Mouse (Mus musculus) gastrocnemius, adult 8-10 months (tissue): ENCODE data around the gene Bag5. TPM values are rescaled to one million over a fixed set of nuclear protein-coding genes. Genes with fewer than 3 reads are reported as not detected.
"Not testable (repeated sequence)": the region's sequence is repeated elsewhere in the genome, so short reads cannot be mapped to it uniquely, and the experiment has no call there.

ENCODE experiments used
- DNase-seq, 2 experiments: peaks; one replicate each; pipeline ENCODE4 v3.0.0; 2022; ENCODE audit warnings: low spot score in 2 of 2
- total RNA-seq, 4 experiments: library from RNA; stranded (reverse); gene quantifications; 2 replicates each; pipeline ENCODE4 v1.2.4; 2022

Gene Bag5
- total RNA-seq, 4 experiments from 2014 or later, result 11.4 to 19.6 (median 16.3) TPM

GRCm38 (mm10) chr12:111675797-111676580, 37.1 kb downstream of the Bag5 start:
- no peak for DNase-seq

- no peak for DNase-seq
Observed at GRCm38 (mm10) chr12:111674850-111675486, 38.1 kb downstream of the Bag5 start.

- DNase-seq, result no peak
Observed at GRCm38 (mm10) chr12:111672581-111672980, 40.5 kb downstream of the Bag5 start.

- DNase-seq, result peak in 1 of 2 experiments; percentile 60
Observed at GRCm38 (mm10) chr12:111672176-111672575, 40.9 kb downstream of the Bag5 start, which contains the start of gene Ckb. Gene Ckb, minus strand, starts transcription at chr12:111672338.

GRCm38 (mm10) chr12:111671431-111671902, 41.6 kb downstream of the Bag5 start:
- no peak for DNase-seq

- no peak for DNase-seq
Observed at GRCm38 (mm10) chr12:111670976-111671375, 42.1 kb downstream of the Bag5 start.

- DNase-seq, result no peak
Observed at GRCm38 (mm10) chr12:111670371-111670971, 42.6 kb downstream of the Bag5 start.

- DNase-seq, result no peak
Observed at GRCm38 (mm10) chr12:111669961-111670360, 43.1 kb downstream of the Bag5 start.

GRCm38 (mm10) chr12:111669000-111669788, 43.9 kb downstream of the Bag5 start:
- DNase-seq, result no peak

GRCm38 (mm10) chr12:111668457-111668912, 44.6 kb downstream of the Bag5 start:
- DNase-seq, result peak; percentile 93 to 95

GRCm38 (mm10) chr12:111667421-111667820, 45.6 kb downstream of the Bag5 start:
- no peak for DNase-seq

- no peak for DNase-seq
Observed at GRCm38 (mm10) chr12:111666380-111666779, 46.7 kb downstream of the Bag5 start.

GRCm38 (mm10) chr12:111665041-111665880, 47.8 kb downstream of the Bag5 start:
- no peak for DNase-seq

- no peak for DNase-seq
Observed at GRCm38 (mm10) chr12:111664144-111664634, 48.9 kb downstream of the Bag5 start.

- DNase-seq, result no peak
Observed at GRCm38 (mm10) chr12:111663228-111664143, 49.6 kb downstream of the Bag5 start.

GRCm38 (mm10) chr12:111661554-111661953, 51.5 kb downstream of the Bag5 start:
- not testable (repeated sequence) for DNase-seq

- DNase-seq, result no peak
Observed at GRCm38 (mm10) chr12:111660628-111661027, 52.4 kb downstream of the Bag5 start.
